8 mouse cellular contexts compared by ENCODE assay signal in the genomic region with DNA sequence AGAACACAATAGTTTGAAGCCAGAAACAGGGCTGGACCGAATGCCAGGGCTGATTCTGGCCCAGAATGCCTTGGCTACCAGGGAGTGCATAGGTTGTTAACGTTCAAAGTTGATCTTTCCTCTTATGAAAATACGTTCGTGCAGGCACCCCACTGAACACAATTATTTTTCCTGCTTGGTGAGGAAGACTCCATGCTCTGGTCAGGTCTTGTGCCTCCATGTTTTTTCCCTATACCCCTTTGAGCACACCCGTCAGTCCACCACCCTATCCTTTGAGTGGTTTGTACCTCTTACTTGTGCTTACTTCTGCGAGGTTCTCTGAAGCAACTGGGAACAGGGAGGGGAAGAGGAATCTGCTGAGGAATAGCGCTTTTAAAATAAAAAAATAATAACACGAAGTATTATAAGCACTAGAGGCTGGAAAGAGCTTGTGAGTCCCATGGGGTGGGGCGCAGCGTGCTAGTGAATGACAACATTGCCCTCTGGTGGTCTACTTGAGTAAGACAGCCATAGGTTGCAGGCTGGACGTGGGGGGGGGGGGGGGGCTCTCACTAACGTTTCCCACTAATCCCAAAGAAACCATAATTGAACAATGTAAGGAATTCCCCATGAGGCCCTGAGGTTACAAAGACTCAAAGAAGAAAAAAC.
DNase-seq lines count a peak whose midpoint lies in the region; ATAC-seq and TF ChIP-seq lines count a peak whose summit lies in the region.

No protein-coding gene starts in this region.

- H3K79me3 ChIP-seq in C2C12 (ENCODE audit: low read depth): no peaks in the 10 kb centered on the region

- peak; percentile 43 for TF ChIP-seq CTCF in C2C12 (IDR thresholded peaks at IDR 0.05; ENCODE audit: control insufficient read depth, insufficient read depth, insufficient read length)

- whole genome bisulfite sequencing in embryonic facial prominence, embryonic 12.5 days: 32% methylated on average over 12 of the region's 12 CpGs
- WGBS in heart, embryonic 13.5 days: 28% methylated on average over 12 of the region's 12 CpGs
- 29% methylated on average over 12 of the region's 12 CpGs for WGBS in kidney, embryonic 16.5 days
- 38% methylated on average over 12 of the region's 12 CpGs for WGBS in liver, embryonic 11.5 days
- WGBS in neural tube, embryonic 13.5 days: 41% methylated on average over 12 of the region's 12 CpGs

- H3K4me1 ChIP-seq in embryonic facial prominence, embryonic 12.5 days: no peaks in the 10 kb centered on the region
- H3K4me1 ChIP-seq in heart, embryonic 13.5 days: peaks cover 9% of the 10 kb centered on the region; the same call in 1 of the 2 replicates
- no peaks in the 10 kb centered on the region for H3K4me1 ChIP-seq in kidney, embryonic 16.5 days (ENCODE audit: insufficient read depth, low read length)
- H3K4me1 ChIP-seq in liver, embryonic 11.5 days (replicated peaks; ENCODE audit: control insufficient read depth, insufficient read depth, low read length): no peaks in the 10 kb centered on the region
- peaks cover 4% of the 10 kb centered on the region; the same call in 1 of the 2 replicates for H3K4me1 ChIP-seq in neural tube, embryonic 13.5 days (replicated peaks)

- H3K4me3 ChIP-seq in C2C12 (ENCODE audit: insufficient read depth, poor library complexity, severe bottlenecking): no peak overlapping the region
- no peak overlapping the region for H3K4me3 ChIP-seq in embryonic facial prominence, embryonic 12.5 days
- peak overlapping the region; percentile 27 for H3K4me3 ChIP-seq in heart, embryonic 13.5 days
- H3K4me3 ChIP-seq in kidney, embryonic 16.5 days (ENCODE audit: low read length): peak overlapping the region; percentile 23; the same call in 1 of the 2 replicates
- H3K4me3 ChIP-seq in liver, embryonic 11.5 days (ENCODE audit: low read depth, low read length): no peak overlapping the region
- no peak overlapping the region for H3K4me3 ChIP-seq in neural tube, embryonic 13.5 days

- H3K9ac ChIP-seq in embryonic facial prominence, embryonic 12.5 days: no peak overlapping the region
- no peak overlapping the region for H3K9ac ChIP-seq in heart, embryonic 13.5 days
- no peak overlapping the region for H3K9ac ChIP-seq in kidney, embryonic 16.5 days (replicated peaks; ENCODE audit: low read length)
- H3K9ac ChIP-seq in liver, embryonic 11.5 days (ENCODE audit: low read depth, low read length): no peak overlapping the region
- H3K9ac ChIP-seq in neural tube, embryonic 13.5 days: no peak overlapping the region

- H3K36me3 ChIP-seq in C2C12 (ENCODE audit: control insufficient read depth, insufficient read depth): no peaks in the 10 kb centered on the region
- H3K36me3 ChIP-seq in embryonic facial prominence, embryonic 12.5 days: no peaks in the 10 kb centered on the region
- no peaks in the 10 kb centered on the region for H3K36me3 ChIP-seq in heart, embryonic 13.5 days
- no peaks in the 10 kb centered on the region for H3K36me3 ChIP-seq in kidney, embryonic 16.5 days (ENCODE audit: insufficient read depth, low read length)
- H3K36me3 ChIP-seq in liver, embryonic 11.5 days (ENCODE audit: control insufficient read depth, insufficient read depth, low read length): no peaks in the 10 kb centered on the region
- no peaks in the 10 kb centered on the region for H3K36me3 ChIP-seq in neural tube, embryonic 13.5 days

- ATAC-seq in embryonic facial prominence, embryonic 12.5 days (ENCODE audit: insufficient number of reproducible peaks, insufficient read depth, low FRiP score, low TSS enrichment): no peak
- ATAC-seq in heart, embryonic 13.5 days (ENCODE audit: extremely low read depth, insufficient number of reproducible peaks, low FRiP score, low TSS enrichment): no peak
- ATAC-seq in kidney, embryonic 16.5 days (ENCODE audit: low FRiP score, low TSS enrichment): peak; percentile 80
- ATAC-seq in liver, embryonic 11.5 days (replicated peaks; ENCODE audit: low FRiP score): no peak
- ATAC-seq in neural tube, embryonic 13.5 days (ENCODE audit: low read depth): peak; percentile 74; the same call in 1 of the 2 replicates

- H3K9me3 ChIP-seq in embryonic facial prominence, embryonic 12.5 days: no peaks in the 10 kb centered on the region
- no peaks in the 10 kb centered on the region for H3K9me3 ChIP-seq in heart, embryonic 13.5 days
- no peaks in the 10 kb centered on the region for H3K9me3 ChIP-seq in kidney, embryonic 16.5 days (ENCODE audit: low read length)
- H3K9me3 ChIP-seq in liver, embryonic 11.5 days (ENCODE audit: control insufficient read depth, low read length): no peaks in the 10 kb centered on the region
- H3K9me3 ChIP-seq in neural tube, embryonic 13.5 days: no peaks in the 10 kb centered on the region

- 0 out of 2 replicates have a peak overlapping the region, but pooled peaks have one; percentile 22 for H3K4me2 ChIP-seq in embryonic facial prominence, embryonic 12.5 days (replicated peaks)
- H3K4me2 ChIP-seq in heart, embryonic 13.5 days: peak overlapping the region; percentile 58
- peak overlapping the region; percentile 47 for H3K4me2 ChIP-seq in kidney, embryonic 16.5 days (replicated peaks; ENCODE audit: low read depth, low read length)
- no peak overlapping the region for H3K4me2 ChIP-seq in liver, embryonic 11.5 days
- H3K4me2 ChIP-seq in neural tube, embryonic 13.5 days: peak overlapping the region; percentile 35

- no peaks in the 10 kb centered on the region for H3K79me2 ChIP-seq in C2C12 (ENCODE audit: control insufficient read depth, insufficient read depth)

- H3K27ac ChIP-seq in embryonic facial prominence, embryonic 12.5 days: no peak overlapping the region
- no peak overlapping the region for H3K27ac ChIP-seq in heart, embryonic 13.5 days (replicated peaks)
- H3K27ac ChIP-seq in kidney, embryonic 16.5 days (ENCODE audit: low read length): no peak overlapping the region
- H3K27ac ChIP-seq in liver, embryonic 11.5 days (ENCODE audit: low read depth, low read length): no peak overlapping the region
- H3K27ac ChIP-seq in neural tube, embryonic 13.5 days (replicated peaks): no peak overlapping the region

- DNase-seq in adrenal gland, postnatal 10 days: peak; percentile 78
- DNase-seq in liver, embryonic 11.5 days (ENCODE audit: low spot score): peak; percentile 49
- peak; percentile 55 for DNase-seq in testis, postnatal 14 days (ENCODE audit: low spot score)

- no peak overlapping the region for H3ac ChIP-seq in C2C12 (ENCODE audit: control insufficient read depth, insufficient read length, low read depth)

- H3K27me3 ChIP-seq in C2C12 (ENCODE audit: control insufficient read depth, insufficient read depth, insufficient read length): no peaks in the 10 kb centered on the region
- H3K27me3 ChIP-seq in embryonic facial prominence, embryonic 12.5 days: no peaks in the 10 kb centered on the region
- peaks cover 15% of the 10 kb centered on the region for H3K27me3 ChIP-seq in heart, embryonic 13.5 days (replicated peaks)
- no peaks in the 10 kb centered on the region for H3K27me3 ChIP-seq in kidney, embryonic 16.5 days (ENCODE audit: insufficient read depth, low read length)
- no peaks in the 10 kb centered on the region for H3K27me3 ChIP-seq in liver, embryonic 11.5 days (replicated peaks; ENCODE audit: control insufficient read depth, insufficient read depth, low read length)
- no peaks in the 10 kb centered on the region for H3K27me3 ChIP-seq in neural tube, embryonic 13.5 days

TF ChIP-seq in C2C12, 6 proteins besides CTCF, POLR2A, EP300 and RAD21:
- TF ChIP-seq MAX (IDR thresholded peaks at IDR 0.05) (no peak), CEBPB (IDR thresholded peaks at IDR 0.05; ENCODE audit: low read depth) (no peak), MYOG (IDR thresholded peaks at IDR 0.05; ENCODE audit: control insufficient read depth, extremely low read depth, insufficient read length) (no peak), USF1 (IDR thresholded peaks at IDR 0.05; ENCODE audit: low read depth) (no peak), MYOD1 (IDR thresholded peaks at IDR 0.05; ENCODE audit: control insufficient read depth, insufficient read length, low read depth) (no peak), FOSL1 (IDR thresholded peaks at IDR 0.05; ENCODE audit: insufficient read depth, low read length, poor library complexity, severe bottlenecking) (no peak)
TF ChIP-seq in C2C12: peak in this region for 0.

Comparison
In these comparisons a context has a peak if more than half of its experiments do, and no peak if none do; other contexts are left out.
1. H3K4me3 ChIP-seq: peak in heart, embryonic 13.5 days (single experiment) and kidney, embryonic 16.5 days (single experiment); none in C2C12 (single experiment), embryonic facial prominence, embryonic 12.5 days (single experiment), liver, embryonic 11.5 days (single experiment) and neural tube, embryonic 13.5 days (single experiment).
2. ATAC-seq: peak in kidney, embryonic 16.5 days (single experiment) and neural tube, embryonic 13.5 days (single experiment); none in embryonic facial prominence, embryonic 12.5 days (single experiment), heart, embryonic 13.5 days (single experiment) and liver, embryonic 11.5 days (single experiment).
3. Peak in every context shown above with its lines, with median percentiles within 50 percentile points of each other: DNase-seq.